Mouse (Mus musculus): ENCODE measurements at regions not wholly inside any gene's neighbourhood (a gene's known extent, or its start where the extent isn't known, plus 50 kb on each side); places are given as distances from the start of the nearest gene placed in this dataset.

GRCm38 (mm10) chr1:55910024-55910423, 504.3 kb downstream of the Plcl1 start:
- no peak for TF ChIP-seq POLR2A (IDR thresholded peaks at IDR 0.05; ENCODE audit: insufficient read depth, low read depth, low read length)
- no peak for TF ChIP-seq CTCF (IDR thresholded peaks at IDR 0.05)
